Mouse (Mus musculus) midbrain, embryonic 11.5 days (tissue): Measurements from ENCODE around the gene Adam17. TPM values are rescaled to one million over a fixed set of nuclear protein-coding genes. Genes with fewer than 3 reads are reported as not detected.

Experiments
- ATAC-seq: fragments of 200-750 bp; cut with Nextera tagmentation; 2 replicates; pipeline ENCODE4 v1.8.0; 2017; ENCODE audit warnings: moderate TSS enrichment, moderate library complexity; ENCODE audit not compliant: low FRiP score
- DNase-seq: peaks from one replicate; pipeline ENCODE4 v3.0.0; 2015; ENCODE audit warnings: low spot score; ENCODE audit errors: missing footprints
- H3K27ac ChIP-seq: fragments of 300-500 bp; sonication (generic); 2 replicates; pipeline ENCODE4 v1.5.1; 2014; ENCODE audit warnings: low read depth, low read length
- H3K27me3 ChIP-seq: fragments of 300-500 bp; sonication (generic); 2 replicates; pipeline ENCODE4 v1.6.1; 2014; ENCODE audit warnings: mild to moderate bottlenecking, low read length, moderate library complexity, mixed read lengths; ENCODE audit not compliant: control insufficient read depth, insufficient read depth
- H3K36me3 ChIP-seq: fragments of 300-500 bp; sonication (generic); 2 replicates; pipeline ENCODE4 v1.6.1; 2014; ENCODE audit warnings: mild to moderate bottlenecking, low read length, moderate library complexity, mixed read lengths; ENCODE audit not compliant: control insufficient read depth, insufficient read depth
- H3K4me1 ChIP-seq: fragments of 300-500 bp; sonication (generic); 2 replicates; pipeline ENCODE4 v1.6.1; 2014; ENCODE audit warnings: low read length; ENCODE audit not compliant: control insufficient read depth, insufficient read depth
- H3K4me2 ChIP-seq: fragments of 300-500 bp; sonication (generic); 2 replicates; pipeline ENCODE4 v1.6.1; 2014; ENCODE audit warnings: mild to moderate bottlenecking, moderate library complexity
- H3K4me3 ChIP-seq: fragments of 300-500 bp; sonication (generic); 2 replicates; pipeline ENCODE4 v1.5.1; 2014; ENCODE audit warnings: low read depth, low read length
- H3K9ac ChIP-seq: fragments of 300-500 bp; sonication (generic); 2 replicates; pipeline ENCODE4 v1.6.1; 2014; ENCODE audit warnings: low read length
- H3K9me3 ChIP-seq: fragments of 300-500 bp; sonication (generic); 2 replicates; pipeline ENCODE4 v1.6.1; 2016; ENCODE audit warnings: low read length; ENCODE audit not compliant: control insufficient read depth
- WGBS: fragments of 180-500 bp; shearing (Covaris S2); extraction: QIAGEN DNeasy Blood & Tissue Kit; methylation state at CpG from one replicate; pipeline ENCODE4 v1.1.7; 2014; 5-methylcytosine and 5-hydroxymethylcytosine counted together
- polyA plus RNA-seq: library from polyadenylated mRNA; unstranded; fragments of >200 nt; fragmentation: Nextera tagmentation; extraction: Ambion mirVana; gene quantifications from 2 replicates; pipeline ENCODE4 v1.2.1, GENCODE M21; 2014

Adam17 gene
- 38.8 and 39.9 TPM in 2 replicates for polyA plus RNA-seq

- Histone ChIP-seq H3K4me3 (peak within 1 kb of the TSS; percentile 67), H3K36me3 (no peaks in the 10 kb centered on the region), H3K4me2 (peak within 1 kb of the TSS; percentile 74), H3K4me1 (peaks cover 5% of the 10 kb centered on the region; the same call in 1 of the 2 replicates), H3K9me3 (no peaks in the 10 kb centered on the region), H3K27ac (peak within 1 kb of the TSS; percentile 89), H3K9ac (peak within 1 kb of the TSS; percentile 90), H3K27me3 (no peaks in the 10 kb centered on the region)
- ATAC-seq: peak; percentile 99
- DNase-seq: peak; percentile 98
- WGBS: under 1% methylated on average over 55 of the region's 55 CpGs
Observed at GRCm38 (mm10) chr12:21373100-21373819, at the start of gene Adam17. Gene Adam17, minus strand, starts transcription at chr12:21373632.

- Histone ChIP-seq H3K27ac (no peak overlapping the region), H3K27me3 (no peaks in the 10 kb centered on the region), H3K36me3 (peaks cover 10% of the 10 kb centered on the region), H3K9ac (peak overlapping the region; percentile 13; the same call in 1 of the 2 replicates), H3K4me2 (peak overlapping the region; percentile 56), H3K4me3 (no peak overlapping the region), H3K9me3 (peaks cover 10% of the 10 kb centered on the region; the same call in 1 of the 2 replicates), H3K4me1 (peaks cover 10% of the 10 kb centered on the region; the same call in 1 of the 2 replicates)
- DNase-seq (peak; percentile 89), ATAC-seq (no peak)
- 44% methylated on average over 11 of the region's 11 CpGs for WGBS
Observed at GRCm38 (mm10) chr12:21418621-21419131, 45.2 kb upstream of the Adam17 start.

- Histone ChIP-seq H3K4me2 (peak overlapping the region; percentile 56), H3K27me3 (no peaks in the 10 kb centered on the region), H3K27ac (peak overlapping the region; percentile 46), H3K36me3 (peaks cover 15% of the 10 kb centered on the region), H3K4me1 (peaks cover 10% of the 10 kb centered on the region; the same call in 1 of the 2 replicates), H3K9me3 (peaks cover 15% of the 10 kb centered on the region; the same call in 1 of the 2 replicates), H3K9ac (peak overlapping the region; percentile 71), H3K4me3 (peak overlapping the region; percentile 91)
- 10% methylated on average over 10 of the region's 10 CpGs for WGBS
- DNase-seq: no peak
- ATAC-seq: no peak
Observed at GRCm38 (mm10) chr12:21418083-21418482, 44.7 kb upstream of the Adam17 start.

DNA sequence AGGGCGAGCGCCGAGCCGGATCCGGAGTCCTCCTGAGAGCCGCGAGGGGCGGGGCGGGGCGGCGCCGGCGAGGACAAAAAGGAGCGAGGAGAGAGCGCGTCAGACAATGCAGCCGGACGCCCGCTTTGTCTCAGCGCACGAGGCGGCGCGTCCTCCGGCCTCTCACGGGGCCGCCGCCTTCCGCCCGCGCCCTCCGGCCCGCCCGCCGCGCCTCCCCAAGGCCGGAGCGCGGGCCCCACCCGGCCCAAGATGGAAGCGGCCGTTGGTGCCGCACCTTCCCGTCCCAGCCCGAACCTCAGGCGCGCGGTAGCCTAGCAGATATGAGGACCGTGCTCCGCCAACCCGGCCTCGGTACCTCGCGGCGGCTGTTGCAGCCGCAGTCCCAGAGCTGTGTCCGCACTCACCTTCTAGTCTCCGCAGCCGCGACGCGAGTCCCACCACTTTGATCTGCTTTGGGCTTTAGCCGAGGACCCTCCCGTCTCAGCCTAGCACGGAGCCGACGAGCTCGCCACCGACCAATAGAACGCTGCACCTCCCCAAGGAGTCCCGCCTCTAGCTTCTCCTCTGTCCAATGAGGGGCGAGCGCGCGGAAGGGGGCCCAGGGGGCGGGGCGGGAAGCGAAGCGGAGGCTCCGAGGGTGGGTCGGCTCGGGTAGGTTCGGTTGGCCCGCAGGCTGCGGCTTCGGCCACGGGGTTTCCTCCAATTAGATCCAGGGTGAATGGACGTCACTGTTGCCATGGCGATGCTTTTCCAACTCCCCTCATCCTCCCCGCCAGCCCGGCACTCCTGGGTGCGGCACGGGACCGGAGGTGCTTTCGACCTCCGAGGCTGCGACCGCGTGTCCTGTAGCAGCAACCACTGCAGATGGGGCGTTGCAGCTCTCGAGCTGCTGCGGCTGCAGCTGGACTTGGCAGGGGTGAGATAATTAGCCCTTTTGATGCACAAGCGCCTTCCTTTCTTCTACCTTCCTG is 44.0 kb upstream of the Adam17 start, which contains the start of gene Ywhaq:
TSS of gene Ywhaq (minus strand) at position 538 of the 971 bp plus-strand sequence.
- Histone ChIP-seq H3K36me3 (peaks cover 22% of the 10 kb centered on the region), H3K9ac (peak within 1 kb of the TSS; percentile 99), H3K4me1 (peaks cover 10% of the 10 kb centered on the region; the same call in 1 of the 2 replicates), H3K27ac (peak within 1 kb of the TSS; percentile 100), H3K9me3 (peaks cover 22% of the 10 kb centered on the region; the same call in 1 of the 2 replicates), H3K4me3 (peak within 1 kb of the TSS; percentile 91), H3K4me2 (peak within 1 kb of the TSS; percentile 63), H3K27me3 (no peaks in the 10 kb centered on the region)
- DNase-seq (peak; percentile 99), ATAC-seq (peak; percentile 99)
- WGBS: under 1% methylated on average over 102 of the region's 103 CpGs

GRCm38 (mm10) chr12:21416506-21416905 is 43.1 kb upstream of the Adam17 start:
- H3K9me3 ChIP-seq: peaks cover 24% of the 10 kb centered on the region; the same call in 1 of the 2 replicates
- peak overlapping the region; percentile 63 for H3K4me2 ChIP-seq
- peak overlapping the region; percentile 99 for H3K9ac ChIP-seq
- peaks cover 30% of the 10 kb centered on the region for H3K36me3 ChIP-seq
- under 1% methylated on average over 13 of the region's 15 CpGs for WGBS
- H3K4me3 ChIP-seq: peak overlapping the region; percentile 91
- H3K27me3 ChIP-seq: no peaks in the 10 kb centered on the region
- DNase-seq: peak; percentile 92
- ATAC-seq: no peak
- H3K4me1 ChIP-seq: peaks cover 10% of the 10 kb centered on the region; the same call in 1 of the 2 replicates
- peak overlapping the region; percentile 44; the same call in 1 of the 2 replicates for H3K27ac ChIP-seq

DNA sequence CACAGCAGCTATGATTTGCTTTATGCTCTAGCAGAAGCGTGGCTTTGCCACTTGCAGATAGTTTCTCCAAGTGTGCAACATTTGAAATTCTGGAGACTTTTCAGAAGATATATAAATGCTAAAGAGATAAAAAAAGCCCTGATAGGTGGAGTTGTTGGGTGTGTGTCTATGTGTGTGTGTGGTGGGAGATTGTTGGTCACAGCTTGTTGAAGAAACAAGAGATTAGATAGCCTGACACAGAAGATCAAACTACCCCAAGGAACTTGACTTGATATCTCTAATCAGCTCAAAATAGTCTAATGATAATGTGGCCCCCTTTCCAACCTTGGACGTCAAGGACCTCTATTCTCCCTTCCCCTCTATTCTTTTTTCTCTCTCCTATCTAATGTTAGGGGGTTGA is 37.2 kb upstream of the Adam17 start:
- Histone ChIP-seq H3K9me3 (peaks cover 26% of the 10 kb centered on the region; the same call in 1 of the 2 replicates), H3K4me2 (no peak overlapping the region), H3K36me3 (peaks cover 63% of the 10 kb centered on the region), H3K4me3 (no peak overlapping the region), H3K27me3 (no peaks in the 10 kb centered on the region), H3K9ac (no peak overlapping the region), H3K4me1 (peaks cover 6% of the 10 kb centered on the region; the same call in 1 of the 2 replicates), H3K27ac (no peak overlapping the region)
- DNase-seq (no peak), ATAC-seq (no peak)
- WGBS: 98% methylated on average over 2 of the region's 2 CpGs

DNA sequence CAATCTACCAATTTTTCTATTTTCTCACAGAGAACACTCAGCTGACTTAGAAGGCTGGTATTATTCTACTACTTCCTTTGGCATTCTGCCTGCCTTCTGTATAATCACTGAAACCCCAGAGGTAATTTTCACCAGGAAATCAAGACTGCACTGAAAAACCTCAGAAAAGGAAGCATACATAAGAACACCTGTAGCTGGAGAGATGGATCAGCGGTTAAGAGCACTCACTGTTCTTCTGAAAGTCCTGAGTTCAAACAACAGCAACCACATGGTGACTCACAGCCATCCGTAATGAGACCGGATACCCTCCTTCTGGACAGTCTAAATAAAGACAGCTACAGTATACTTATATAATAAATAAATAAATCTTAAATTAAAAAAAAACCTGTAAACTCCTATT is 36.2 kb upstream of the Adam17 start:
- Histone ChIP-seq H3K4me2 (no peak overlapping the region), H3K9ac (no peak overlapping the region), H3K27ac (no peak overlapping the region), H3K9me3 (peaks cover 22% of the 10 kb centered on the region; the same call in 1 of the 2 replicates), H3K4me3 (no peak overlapping the region), H3K4me1 (no peaks in the 10 kb centered on the region), H3K36me3 (peaks cover 60% of the 10 kb centered on the region), H3K27me3 (no peaks in the 10 kb centered on the region)
- WGBS: 96% methylated on average over 3 of the region's 3 CpGs
- no peak for ATAC-seq
- no peak for DNase-seq

DNA sequence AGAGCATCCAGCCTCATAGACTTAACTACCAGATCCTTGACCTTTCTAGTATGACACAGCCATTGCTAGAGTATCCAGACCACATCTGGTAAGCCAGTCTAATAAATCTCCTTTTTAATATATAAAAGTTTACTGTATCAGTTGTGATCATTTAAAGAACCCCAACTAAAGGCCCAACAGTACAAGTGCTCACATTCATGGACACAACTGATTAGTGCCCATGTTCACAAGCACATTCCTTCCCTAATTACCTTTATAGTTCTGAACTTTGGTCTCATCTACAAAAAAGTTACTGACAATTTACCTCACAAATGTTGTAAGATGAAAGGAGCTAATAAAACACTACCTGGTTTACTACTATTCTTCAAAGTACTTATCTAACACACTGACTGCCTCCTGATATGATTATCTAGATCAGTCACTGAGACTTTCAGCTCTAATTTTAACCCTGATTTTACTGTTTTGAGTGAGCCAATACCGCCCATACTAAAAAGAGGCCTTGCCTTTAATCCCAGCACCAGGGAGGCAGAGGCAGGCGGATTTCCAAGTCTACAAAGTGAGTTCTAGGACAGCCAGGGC is 35.4 kb upstream of the Adam17 start:
- Histone ChIP-seq H3K9ac (no peak overlapping the region), H3K4me2 (no peak overlapping the region), H3K36me3 (peaks cover 54% of the 10 kb centered on the region), H3K4me3 (no peak overlapping the region), H3K9me3 (peaks cover 16% of the 10 kb centered on the region; the same call in 1 of the 2 replicates), H3K4me1 (no peaks in the 10 kb centered on the region), H3K27ac (no peak overlapping the region), H3K27me3 (no peaks in the 10 kb centered on the region)
- no peak for DNase-seq
- no peak for ATAC-seq
- 100% methylated on average over 2 of the region's 2 CpGs for WGBS
